Mouse (Mus musculus): Measurements from ENCODE around the gene Cmtm2a. TPM values are rescaled to one million over a fixed set of nuclear protein-coding genes. Genes with fewer than 3 reads are reported as not detected.

Cmtm2a gene
- polyA plus RNA-seq, 1 experiment = not detected

GRCm38 (mm10) chr8:104232039-104232438 is 60.9 kb downstream of the Cmtm2a start:
- 98% methylated on average over 4 of the region's 4 CpGs for WGBS
- no peak for DNase-seq (ENCODE audit: low read depth, low spot score)

Other genes with a start within 250 kb of the Cmtm2a start
- gene Cdh5, start 191.6 kb downstream of the Cmtm2a start, polyA plus RNA-seq (2012; rRNA removed) = 9.0 and 14.2 TPM in 2 replicates
- 4.9 and 5.2 TPM in 2 replicates for gene Bean1, start 122.7 kb downstream of the Cmtm2a start, polyA plus RNA-seq (2012; rRNA removed)
- 8.8 and 9.0 TPM in 2 replicates for gene Tk2, start 44.6 kb downstream of the Cmtm2a start, polyA plus RNA-seq (2012; rRNA removed)
- gene Cklf, start 42.3 kb downstream of the Cmtm2a start, polyA plus RNA-seq (2012; rRNA removed) = 2.8 and 4.1 TPM in 2 replicates
- not detected in 2 replicates for gene Gm45711, start 16.9 kb upstream of the Cmtm2a start, polyA plus RNA-seq (2012; rRNA removed)
- not detected in 2 replicates for gene Cmtm1, start 17.0 kb upstream of the Cmtm2a start, polyA plus RNA-seq (2012; rRNA removed)
- gene Gm11020, start 28.4 kb upstream of the Cmtm2a start, polyA plus RNA-seq (2012; rRNA removed) = not detected in 2 replicates
- gene Cmtm2b, start 29.0 kb upstream of the Cmtm2a start, polyA plus RNA-seq (2012; rRNA removed) = not detected in 2 replicates
- gene Cmtm3, start 46.2 kb upstream of the Cmtm2a start, polyA plus RNA-seq (2012; rRNA removed) = 20.9 and 24.8 TPM in 2 replicates
- gene Cmtm4, start 102.6 kb upstream of the Cmtm2a start, polyA plus RNA-seq (2012; rRNA removed) = 20.9 and 29.5 TPM in 2 replicates
- 9.9 and 12.2 TPM in 2 replicates for gene Dync1li2, start 149.9 kb upstream of the Cmtm2a start, polyA plus RNA-seq (2012; rRNA removed)
- 0.02 and 0.04 TPM in 2 replicates for gene Terb1, start 216.7 kb upstream of the Cmtm2a start, polyA plus RNA-seq (2012; rRNA removed)
- gene Nae1, start 241.5 kb upstream of the Cmtm2a start, polyA plus RNA-seq (2012; rRNA removed) = 9.9 and 10.4 TPM in 2 replicates
- 1.4 and 1.9 TPM in 2 replicates for gene Car7, start 241.5 kb upstream of the Cmtm2a start, polyA plus RNA-seq (2012; rRNA removed)

Measured in large intestine, adult 2 months (tissue).